Mouse (Mus musculus): ENCODE results near the gene Nptxr. TPM values are rescaled to one million over a fixed set of nuclear protein-coding genes. Genes with fewer than 3 reads are reported as not detected.

Nptxr gene
- polyA plus RNA-seq, 1 experiment from 2014 or later, result 0.50 TPM

GRCm38 (mm10) chr15:79810061-79810460, 5.5 kb upstream of the Nptxr start:
- H3K36me3 ChIP-seq (ENCODE audit: control insufficient read depth, insufficient read depth, low read length), result no peaks in the 10 kb centered on the region
- H3K27ac ChIP-seq (ENCODE audit: low read depth, low read length), result no peak overlapping the region
- H3K27me3 ChIP-seq (ENCODE audit: control insufficient read depth, insufficient read depth, low read length), result peaks cover 32% of the 10 kb centered on the region
- no peak overlapping the region for H3K4me2 ChIP-seq (replicated peaks; ENCODE audit: low read depth, low read length)
- no peak overlapping the region for H3K9ac ChIP-seq (ENCODE audit: low read depth, low read length)
- no peaks in the 10 kb centered on the region for H3K9me3 ChIP-seq (ENCODE audit: control insufficient read depth, low read length)
- no peak for ATAC-seq (ENCODE audit: low FRiP score, low TSS enrichment)
- WGBS, result 68% methylated on average over 3 of the region's 3 CpGs
- H3K4me1 ChIP-seq (ENCODE audit: control insufficient read depth, insufficient read depth, low read length), result no peaks in the 10 kb centered on the region
- no peak overlapping the region for H3K4me3 ChIP-seq (ENCODE audit: low read length)

GRCm38 (mm10) chr15:79808658-79809057, 4.1 kb upstream of the Nptxr start:
- H3K4me2 ChIP-seq (replicated peaks; ENCODE audit: low read depth, low read length), result no peak overlapping the region
- peaks cover 46% of the 10 kb centered on the region for H3K27me3 ChIP-seq (ENCODE audit: control insufficient read depth, insufficient read depth, low read length)
- no peak for ATAC-seq (ENCODE audit: low FRiP score, low TSS enrichment)
- WGBS, result 52% methylated on average over 5 of the region's 5 CpGs
- no peak overlapping the region for H3K4me3 ChIP-seq (ENCODE audit: low read length)
- H3K9ac ChIP-seq (ENCODE audit: low read depth, low read length), result no peak overlapping the region
- no peaks in the 10 kb centered on the region for H3K4me1 ChIP-seq (ENCODE audit: control insufficient read depth, insufficient read depth, low read length)
- H3K36me3 ChIP-seq (ENCODE audit: control insufficient read depth, insufficient read depth, low read length), result no peaks in the 10 kb centered on the region
- no peaks in the 10 kb centered on the region for H3K9me3 ChIP-seq (ENCODE audit: control insufficient read depth, low read length)
- no peak overlapping the region for H3K27ac ChIP-seq (ENCODE audit: low read depth, low read length)

- Histone ChIP-seq H3K9me3 (ENCODE audit: control insufficient read depth, low read length) (no peaks in the 10 kb centered on the region), H3K4me1 (ENCODE audit: control insufficient read depth, insufficient read depth, low read length) (no peaks in the 10 kb centered on the region), H3K4me2 (replicated peaks; ENCODE audit: low read depth, low read length) (no peak overlapping the region), H3K36me3 (ENCODE audit: control insufficient read depth, insufficient read depth, low read length) (no peaks in the 10 kb centered on the region), H3K27me3 (ENCODE audit: control insufficient read depth, insufficient read depth, low read length) (peaks cover 51% of the 10 kb centered on the region), H3K27ac (ENCODE audit: low read depth, low read length) (no peak overlapping the region), H3K4me3 (ENCODE audit: low read length) (no peak overlapping the region), H3K9ac (ENCODE audit: low read depth, low read length) (no peak overlapping the region)
- 37% methylated on average over 5 of the region's 5 CpGs for WGBS
- ATAC-seq (ENCODE audit: low FRiP score, low TSS enrichment), result no peak
Observed at GRCm38 (mm10) chr15:79808114-79808513, 3.5 kb upstream of the Nptxr start.

- no peak overlapping the region for H3K9ac ChIP-seq (ENCODE audit: low read depth, low read length)
- peaks cover 62% of the 10 kb centered on the region for H3K27me3 ChIP-seq (ENCODE audit: control insufficient read depth, insufficient read depth, low read length)
- no peaks in the 10 kb centered on the region for H3K36me3 ChIP-seq (ENCODE audit: control insufficient read depth, insufficient read depth, low read length)
- H3K9me3 ChIP-seq (ENCODE audit: control insufficient read depth, low read length), result no peaks in the 10 kb centered on the region
- no peaks in the 10 kb centered on the region for H3K4me1 ChIP-seq (ENCODE audit: control insufficient read depth, insufficient read depth, low read length)
- WGBS, result 53% methylated on average over 1 of the region's 1 CpGs
- H3K27ac ChIP-seq (ENCODE audit: low read depth, low read length), result no peak overlapping the region
- H3K4me2 ChIP-seq (replicated peaks; ENCODE audit: low read depth, low read length), result no peak overlapping the region
- H3K4me3 ChIP-seq (ENCODE audit: low read length), result no peak overlapping the region
- ATAC-seq (ENCODE audit: low FRiP score, low TSS enrichment), result no peak
Observed at GRCm38 (mm10) chr15:79807050-79807449, 2.5 kb upstream of the Nptxr start.

GRCm38 (mm10) chr15:79805246-79805645, 680 bp upstream of the Nptxr start:
- H3K36me3 ChIP-seq (ENCODE audit: control insufficient read depth, insufficient read depth, low read length), result no peaks in the 10 kb centered on the region
- no peaks in the 10 kb centered on the region for H3K9me3 ChIP-seq (ENCODE audit: control insufficient read depth, low read length)
- no peak for ATAC-seq (ENCODE audit: low FRiP score, low TSS enrichment)
- H3K27ac ChIP-seq (ENCODE audit: low read depth, low read length), result no peak overlapping the region
- WGBS, result 26% methylated on average over 8 of the region's 8 CpGs
- no peak overlapping the region for H3K9ac ChIP-seq (ENCODE audit: low read depth, low read length)
- no peaks in the 10 kb centered on the region for H3K4me1 ChIP-seq (ENCODE audit: control insufficient read depth, insufficient read depth, low read length)
- peak overlapping the region; percentile 57; the same call in 1 of the 2 replicates for H3K4me3 ChIP-seq (ENCODE audit: low read length)
- H3K27me3 ChIP-seq (ENCODE audit: control insufficient read depth, insufficient read depth, low read length), result peaks cover 68% of the 10 kb centered on the region
- no peak overlapping the region; the same call in 1 of the 2 replicates for H3K4me2 ChIP-seq (replicated peaks; ENCODE audit: low read depth, low read length)

- Histone ChIP-seq H3K4me3 (ENCODE audit: low read length) (peak overlapping the region; percentile 57), H3K9ac (ENCODE audit: low read depth, low read length) (peak overlapping the region; percentile 61), H3K4me1 (ENCODE audit: control insufficient read depth, insufficient read depth, low read length) (no peaks in the 10 kb centered on the region), H3K27me3 (ENCODE audit: control insufficient read depth, insufficient read depth, low read length) (peaks cover 69% of the 10 kb centered on the region), H3K4me2 (replicated peaks; ENCODE audit: low read depth, low read length) (peak overlapping the region; percentile 93), H3K27ac (ENCODE audit: low read depth, low read length) (no peak overlapping the region), H3K9me3 (ENCODE audit: control insufficient read depth, low read length) (no peaks in the 10 kb centered on the region), H3K36me3 (ENCODE audit: control insufficient read depth, insufficient read depth, low read length) (no peaks in the 10 kb centered on the region)
- WGBS, result 3% methylated on average over 76 of the region's 81 CpGs
- peak; percentile 24; the same call in 1 of the 2 replicates for ATAC-seq (ENCODE audit: low FRiP score, low TSS enrichment)
Observed at GRCm38 (mm10) chr15:79803533-79804351, 824 bp downstream of the Nptxr start.

- Histone ChIP-seq H3K27ac (ENCODE audit: low read depth, low read length) (no peak overlapping the region), H3K4me3 (ENCODE audit: low read length) (no peak overlapping the region), H3K9me3 (ENCODE audit: control insufficient read depth, low read length) (no peaks in the 10 kb centered on the region), H3K36me3 (ENCODE audit: control insufficient read depth, insufficient read depth, low read length) (no peaks in the 10 kb centered on the region), H3K4me1 (ENCODE audit: control insufficient read depth, insufficient read depth, low read length) (no peaks in the 10 kb centered on the region), H3K9ac (ENCODE audit: low read depth, low read length) (no peak overlapping the region), H3K27me3 (ENCODE audit: control insufficient read depth, insufficient read depth, low read length) (peaks cover 65% of the 10 kb centered on the region), H3K4me2 (replicated peaks; ENCODE audit: low read depth, low read length) (no peak overlapping the region)
- WGBS, result 64% methylated on average over 4 of the region's 4 CpGs
- ATAC-seq (ENCODE audit: low FRiP score, low TSS enrichment), result no peak
Observed at GRCm38 (mm10) chr15:79802304-79802703, 2.3 kb downstream of the Nptxr start.

GRCm38 (mm10) chr15:79801646-79802045, 2.9 kb downstream of the Nptxr start:
- WGBS, result 62% methylated on average over 2 of the region's 2 CpGs
- H3K27me3 ChIP-seq (ENCODE audit: control insufficient read depth, insufficient read depth, low read length), result peaks cover 58% of the 10 kb centered on the region

GRCm38 (mm10) chr15:79800701-79801100, 3.9 kb downstream of the Nptxr start:
- Histone ChIP-seq H3K4me2 (replicated peaks; ENCODE audit: low read depth, low read length) (no peak overlapping the region), H3K9ac (ENCODE audit: low read depth, low read length) (no peak overlapping the region), H3K27me3 (ENCODE audit: control insufficient read depth, insufficient read depth, low read length) (peaks cover 49% of the 10 kb centered on the region), H3K27ac (ENCODE audit: low read depth, low read length) (no peak overlapping the region), H3K9me3 (ENCODE audit: control insufficient read depth, low read length) (no peaks in the 10 kb centered on the region), H3K4me1 (ENCODE audit: control insufficient read depth, insufficient read depth, low read length) (no peaks in the 10 kb centered on the region), H3K36me3 (ENCODE audit: control insufficient read depth, insufficient read depth, low read length) (no peaks in the 10 kb centered on the region), H3K4me3 (ENCODE audit: low read length) (no peak overlapping the region)
- ATAC-seq (ENCODE audit: low FRiP score, low TSS enrichment), result no peak
- 60% methylated on average over 11 of the region's 11 CpGs for WGBS

More at GRCm38 (mm10) chr15:79801646-79802045, 2.9 kb downstream of the Nptxr start:
- H3K4me3 ChIP-seq (ENCODE audit: low read length), result no peak overlapping the region
- ATAC-seq (ENCODE audit: low FRiP score, low TSS enrichment), result no peak
- H3K9me3 ChIP-seq (ENCODE audit: control insufficient read depth, low read length), result no peaks in the 10 kb centered on the region
- no peak overlapping the region for H3K27ac ChIP-seq (ENCODE audit: low read depth, low read length)
- no peak overlapping the region for H3K4me2 ChIP-seq (replicated peaks; ENCODE audit: low read depth, low read length)
- H3K36me3 ChIP-seq (ENCODE audit: control insufficient read depth, insufficient read depth, low read length), result no peaks in the 10 kb centered on the region
- H3K4me1 ChIP-seq (ENCODE audit: control insufficient read depth, insufficient read depth, low read length), result no peaks in the 10 kb centered on the region
- no peak overlapping the region for H3K9ac ChIP-seq (ENCODE audit: low read depth, low read length)
